Mouse (Mus musculus): ENCODE measurements around the gene Mthfd1. TPM values are rescaled to one million over a fixed set of nuclear protein-coding genes. Genes with fewer than 3 reads are reported as not detected.
A peak's percentile ranks its signal among the peaks of the same experiment; 100 is the strongest.

Gene Mthfd1
- total and polyA plus RNA-seq, 3 experiments = 110 to 133 (median 112) TPM

- H3K36me3 ChIP-seq (replicated peaks in 1 of 2; ENCODE audit: control insufficient read depth in 1 of 2, insufficient read depth in 1 of 2, low read length in 1 of 2) = peaks cover 5 to 30% of the 10 kb centered on the region in 2 experiments
- dilution Hi-C loops (cut with MboI; ENCODE audit: extremely low pct_ligation_motif_present, extremely low pct_unique_long_range_greater_than_20kb, low sequenced_read_pairs) = no loop called here
- H3K27ac ChIP-seq (ENCODE audit: insufficient read depth, low read depth) = peak overlapping the region; percentile 55
- in situ Hi-C loops (cut with MboI; ENCODE audit: low pct_ligation_motif_present, low pct_unique_long_range_greater_than_20kb, low sequenced_read_pairs) = loop anchor here (10.0 kb wide), 1 partner anchor 233 kb away; no protein-coding TSS in a partner anchor
- H3K9me3 ChIP-seq (replicated peaks; ENCODE audit: low read length) = no peaks in the 10 kb centered on the region
- peaks cover 7 to 51% of the 10 kb centered on the region in 2 experiments; a peak in 3 of 4 replicates for H3K4me1 ChIP-seq (ENCODE audit: control insufficient read depth in 1 of 2, insufficient read depth in 2 of 2)
- no peaks in the 10 kb centered on the region for H3K27me3 ChIP-seq (replicated peaks)
- peaks cover 62% of the 10 kb centered on the region for H3K79me2 ChIP-seq (replicated peaks; ENCODE audit: control insufficient read depth, extremely low read depth, insufficient read depth, poor library complexity, severe bottlenecking)
- H3K4me3 ChIP-seq (replicated peaks in 1 of 3; ENCODE audit: low read depth in 2 of 3, low read length in 2 of 3, poor library complexity in 1 of 3) = no peak overlapping the region
- peak overlapping the region; percentile 27 for H3K4me2 ChIP-seq (ENCODE audit: insufficient read depth, low read depth, poor library complexity, severe bottlenecking)
- no peak for TF ChIP-seq ZMIZ1 (IDR thresholded peaks at IDR 0.05; ENCODE audit: low read depth, low read length)
- TF ChIP-seq ZKSCAN1 (IDR thresholded peaks at IDR 0.05; ENCODE audit: borderline replicate concordance, low read depth, low read length) = no peak
- no peak for TF ChIP-seq PAX5 (IDR thresholded peaks at IDR 0.05; ENCODE audit: low read length)
- TF ChIP-seq JUND (conservative IDR thresholded peaks at IDR 0.05; ENCODE audit: low read depth, low read length) = no peak
- no peak for TF ChIP-seq IRF4 (IDR thresholded peaks at IDR 0.05; ENCODE audit: low read depth, low read length)
- TF ChIP-seq USF2 (conservative IDR thresholded peaks at IDR 0.05; ENCODE audit: low read depth, low read length) = no peak
- no peak for TF ChIP-seq MEF2A (IDR thresholded peaks at IDR 0.05; ENCODE audit: borderline replicate concordance, low read depth, low read length)
- no peak for TF ChIP-seq RCOR1 (conservative IDR thresholded peaks at IDR 0.05; ENCODE audit: low read depth, low read length)
- no peak for TF ChIP-seq GABPA (IDR thresholded peaks at IDR 0.05; ENCODE audit: insufficient replicate concordance, low read depth, low read length)
- no peak for TF ChIP-seq NELFE (IDR thresholded peaks at IDR 0.05; ENCODE audit: low read depth, low read length)
- TF ChIP-seq ETS1 (conservative IDR thresholded peaks at IDR 0.05; ENCODE audit: low read depth, low read length) = no peak
- TF ChIP-seq NRF1 (IDR thresholded peaks at IDR 0.05; ENCODE audit: low read depth, low read length) = no peak
- no peak for TF ChIP-seq BHLHE40 (IDR thresholded peaks at IDR 0.05; ENCODE audit: low read depth, low read length)
- no peak for TF ChIP-seq TCF12 (IDR thresholded peaks at IDR 0.05; ENCODE audit: low read depth, low read length)
- TF ChIP-seq ELF1 (IDR thresholded peaks at IDR 0.05; ENCODE audit: low read depth, low read length) = no peak
- TF ChIP-seq USF1 (IDR thresholded peaks at IDR 0.05; ENCODE audit: low read depth, low read length) = no peak
- TF ChIP-seq MAZ (IDR thresholded peaks at IDR 0.05; ENCODE audit: low read depth, low read length) = no peak
- peak overlapping the region; percentile 59 for H3K9ac ChIP-seq (ENCODE audit: insufficient read depth, low read depth)
- no peak for DNase-seq (ENCODE audit: extremely low read depth)
Measured at GRCm38 (mm10) chr12:76361405-76362302, 106.6 kb downstream of the Mthfd1 start.

GRCm38 (mm10) chr12:76362303-76362676 is 107.2 kb downstream of the Mthfd1 start:
- Histone ChIP-seq H3K9me3 (replicated peaks; ENCODE audit: low read length) (no peaks in the 10 kb centered on the region), H3K4me2 (ENCODE audit: insufficient read depth, low read depth, poor library complexity, severe bottlenecking) (peak overlapping the region; percentile 27), H3K9ac (ENCODE audit: insufficient read depth, low read depth) (peak overlapping the region; percentile 59), H3K79me2 (replicated peaks; ENCODE audit: control insufficient read depth, extremely low read depth, insufficient read depth, poor library complexity, severe bottlenecking) (peaks cover 65% of the 10 kb centered on the region), H3K36me3 (replicated peaks in 1 of 2; ENCODE audit: control insufficient read depth in 1 of 2, insufficient read depth in 1 of 2, low read length in 1 of 2) (peaks cover under 1 to 28% of the 10 kb centered on the region in 2 experiments), H3K4me3 (replicated peaks in 1 of 3; ENCODE audit: low read depth in 2 of 3, low read length in 2 of 3, poor library complexity in 1 of 3) (peak overlapping the region in 1 of 3 experiments; percentile 11), H3K27ac (ENCODE audit: insufficient read depth, low read depth) (peak overlapping the region; percentile 55), H3K4me1 (ENCODE audit: control insufficient read depth in 1 of 2, insufficient read depth in 2 of 2) (peaks cover 7 to 55% of the 10 kb centered on the region in 2 experiments; a peak in 3 of 4 replicates), H3K27me3 (replicated peaks) (no peaks in the 10 kb centered on the region)
- TF ChIP-seq MAZ (IDR thresholded peaks at IDR 0.05; ENCODE audit: low read depth, low read length) (no peak), ELF1 (IDR thresholded peaks at IDR 0.05; ENCODE audit: low read depth, low read length) (peak; percentile 47; the same call in 1 of the 2 replicates)
- dilution Hi-C loops (cut with MboI; ENCODE audit: extremely low pct_ligation_motif_present, extremely low pct_unique_long_range_greater_than_20kb, low sequenced_read_pairs) = no loop called here
- DNase-seq (ENCODE audit: extremely low read depth) = no peak
- in situ Hi-C loops (cut with MboI; ENCODE audit: low pct_ligation_motif_present, low pct_unique_long_range_greater_than_20kb, low sequenced_read_pairs) = loop anchor here (10.0 kb wide), 1 partner anchor 233 kb away; no protein-coding TSS in a partner anchor

Measured in CH12.LX (cell line).